ENCODE assay signal across 10 mouse cellular contexts in the genomic region with DNA sequence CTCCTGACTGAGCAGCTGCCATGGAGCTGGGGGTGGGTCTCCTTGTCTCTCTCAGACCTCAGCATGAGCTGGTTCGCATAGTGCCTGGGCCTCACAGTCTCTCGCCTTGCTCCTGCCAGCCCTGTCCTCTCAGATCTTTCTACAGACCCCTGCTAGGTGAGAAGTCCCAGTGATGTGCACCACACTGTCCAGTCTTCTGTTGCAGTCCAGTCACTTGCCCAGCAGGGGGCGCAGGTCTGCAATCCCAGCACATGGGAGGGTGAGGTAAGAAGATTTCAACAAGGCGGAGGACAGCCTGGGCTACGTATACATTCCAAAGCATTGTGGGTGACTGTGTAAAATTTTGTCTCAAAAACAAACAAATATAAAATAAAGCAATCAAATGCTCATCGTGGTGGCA. TPM values are rescaled to one million over a fixed set of nuclear protein-coding genes. Genes with fewer than 3 reads are reported as not detected.
DNase-seq lines count a peak whose midpoint lies in the region; ATAC-seq and TF ChIP-seq lines count a peak whose summit lies in the region.
"Had no signal": no experiment of that assay in that cellular context is flagged by ENCODE, and none has a peak within 500 bp of the region (broad histone marks: within the 10 kb centered on the region; RNA-seq: fewer than 3 reads in every experiment).

No protein-coding gene starts in this region.

- peaks cover 8% of the 10 kb centered on the region for H3K4me1 ChIP-seq in lung, embryonic 16.5 days (replicated peaks; ENCODE audit: control insufficient read depth, insufficient read depth, low read length)
- peaks cover 23% of the 10 kb centered on the region; the same call in 1 of the 2 replicates for H3K4me1 ChIP-seq in spleen, adult 2 months (ENCODE audit: control insufficient read depth, insufficient read depth, insufficient read length)
- H3K4me1 ChIP-seq: neural tube, embryonic 12.5 days had no signal

- H3K4me3 ChIP-seq in left cerebral cortex, adult 2 months = no peak overlapping the region
- H3K4me3 ChIP-seq in lung, embryonic 16.5 days (ENCODE audit: low read length) = no peak overlapping the region
- H3K4me3 ChIP-seq in spleen, adult 2 months (ENCODE audit: extremely low read depth, insufficient read depth, insufficient read length) = no peak overlapping the region
- H3K4me3 ChIP-seq: neural tube, embryonic 12.5 days had no signal

- ATAC-seq in lung, embryonic 16.5 days (ENCODE audit: low read depth) = 0 out of 2 replicates have a peak, but pooled peaks have one; percentile 18

- H3K27ac ChIP-seq in left cerebral cortex, adult 2 months = no peak overlapping the region
- no peak overlapping the region for H3K27ac ChIP-seq in lung, embryonic 16.5 days (ENCODE audit: low read length)
- H3K27ac ChIP-seq in spleen, adult 2 months (ENCODE audit: insufficient read depth, low read length) = no peak overlapping the region
- H3K27ac ChIP-seq: neural tube, embryonic 12.5 days had no signal

- 32% methylated on average over 6 of the region's 6 CpGs for WGBS in lung, embryonic 16.5 days
- whole genome bisulfite sequencing in spleen, adult 2 months = 42% methylated on average over 6 of the region's 6 CpGs

- H3K27me3 ChIP-seq in lung, embryonic 16.5 days (ENCODE audit: control insufficient read depth, insufficient read depth, low read depth, low read length) = no peaks in the 10 kb centered on the region
- no peaks in the 10 kb centered on the region for H3K27me3 ChIP-seq in spleen, adult 2 months (ENCODE audit: control insufficient read depth, insufficient read depth, low read length)
- H3K27me3 ChIP-seq: neural tube, embryonic 12.5 days had no signal

- peak; percentile 46 to 57 for DNase-seq in left cerebral cortex, adult 2 months (ENCODE audit: extremely low spot score in 1 of 2, low spot score in 2 of 2)
- no peak for DNase-seq in left cerebral cortex, adult 11 months (ENCODE audit: low spot score)
- peak; percentile 70 for DNase-seq in NIH3T3 (ENCODE audit: low read depth)
- peak; percentile 52 for DNase-seq in cerebellum, adult 9-10 months
- DNase-seq in kidney, adult 8-10 months = peak; percentile 46 to 62
- peak; percentile 63 to 78 for DNase-seq in spleen, adult 2 months (ENCODE audit: low read depth in 1 of 2, low spot score in 2 of 2)
- DNase-seq in ovary, adult 18-20 months (ENCODE audit: low spot score) = no peak

- no peaks in the 10 kb centered on the region for H3K9me3 ChIP-seq in lung, embryonic 16.5 days (ENCODE audit: control insufficient read depth, low read length)
- H3K9me3 ChIP-seq: neural tube, embryonic 12.5 days had no signal

- no peak overlapping the region for H3K4me2 ChIP-seq in lung, embryonic 16.5 days (ENCODE audit: low read depth, low read length)
- H3K4me2 ChIP-seq: neural tube, embryonic 12.5 days had no signal

- H3K36me3 ChIP-seq in lung, embryonic 16.5 days (ENCODE audit: control insufficient read depth, insufficient read depth, low read length) = no peaks in the 10 kb centered on the region
- no peaks in the 10 kb centered on the region for H3K36me3 ChIP-seq in spleen, adult 2 months (ENCODE audit: control insufficient read depth, insufficient read depth, low read length)
- H3K36me3 ChIP-seq: neural tube, embryonic 12.5 days had no signal

- no peak overlapping the region for H3K9ac ChIP-seq in lung, embryonic 16.5 days (ENCODE audit: low read length)
- H3K9ac ChIP-seq: neural tube, embryonic 12.5 days had no signal

- TF ChIP-seq CTCF in left cerebral cortex, adult 2 months (IDR thresholded peaks at IDR 0.05) = peak; percentile 69
- TF ChIP-seq CTCF in spleen, adult 2 months (IDR thresholded peaks at IDR 0.05; ENCODE audit: extremely low read depth, insufficient read depth, insufficient read length, insufficient replicate concordance) = peak; percentile 85; the same call in 1 of the 2 replicates

- TF ChIP-seq POLR2A in spleen, adult 2 months (IDR thresholded peaks at IDR 0.05; ENCODE audit: low read depth, low read length) = no peak

- intact Hi-C loops in left cerebral cortex, adult 2 months (cut with DNase I) = loop anchor here (2.0 to 10.0 kb wide), 3 partner anchors 289 to 467 kb away; a partner anchor contains a TSS

RNA-seq across cellular contexts. Expression of a gene that starts 10.6 kb away (rescaled TPM):
- under 1 TPM; 0.28 to 0.32 TPM for total RNA-seq in left cerebral cortex, adult 2 months (2021)
- 0.43 and 1.2 TPM in 2 replicates for polyA plus RNA-seq in lung, embryonic 16.5 days (2015; fragmentation: Nextera tagmentation; extraction: Ambion mirVana)
- 5.5 and 5.8 TPM in 2 replicates for polyA plus RNA-seq in spleen, adult 2 months (2012; rRNA removed)

RNA-seq across cellular contexts. Expression of a gene that starts 20.3 kb away (rescaled TPM):
- total RNA-seq in left cerebral cortex, adult 2 months (2021) = 1 to 10 TPM; 1.2 TPM
- 11.5 and 12.8 TPM in 2 replicates for polyA plus RNA-seq in lung, embryonic 16.5 days (2015; fragmentation: Nextera tagmentation; extraction: Ambion mirVana)
- 135 and 221 TPM in 2 replicates for polyA plus RNA-seq in spleen, adult 2 months (2012; rRNA removed)

RNA-seq across cellular contexts. Expression of a gene that starts 24.3 kb away (rescaled TPM):
- total RNA-seq in left cerebral cortex, adult 2 months (2021) = not detected
- polyA plus RNA-seq in lung, embryonic 16.5 days (2015; fragmentation: Nextera tagmentation; extraction: Ambion mirVana) = 7.1 TPM in 1 of 2 replicates, not detected in the other
- polyA plus RNA-seq in spleen, adult 2 months (2012; rRNA removed) = 1,018 and 1,065 TPM in 2 replicates
- total RNA-seq: heart, adult 18-20 months had no signal
- polyA plus RNA-seq: neural tube, embryonic 12.5 days had no signal

RNA-seq across cellular contexts. Expression of a gene that starts 26.2 kb away (rescaled TPM):
- under 1 TPM; 0.18 to 0.23 TPM for total RNA-seq in left cerebral cortex, adult 2 months (2021)
- 0.44 and 0.70 TPM in 2 replicates for polyA plus RNA-seq in lung, embryonic 16.5 days (2015; fragmentation: Nextera tagmentation; extraction: Ambion mirVana)
- 54.6 and 56.6 TPM in 2 replicates for polyA plus RNA-seq in spleen, adult 2 months (2012; rRNA removed)

Comparison
In these comparisons a context has a peak if more than half of its experiments do, and no peak if none do; other contexts are left out.
1. DNase-seq: peak in left cerebral cortex, adult 2 months (2 of 2), NIH3T3 (single experiment), cerebellum, adult 9-10 months (single experiment), kidney, adult 8-10 months (2 of 2) and spleen, adult 2 months (2 of 2); none in left cerebral cortex, adult 11 months (single experiment) and ovary, adult 18-20 months (single experiment).
2. RNA of a gene that starts 24.3 kb away (polyA plus RNA-seq): 1,018 to 1,065 TPM in spleen, adult 2 months; 7.1 TPM in lung, embryonic 16.5 days; every median in the first group is over 100 times any median in the second.